Mouse (Mus musculus): ENCODE measurements around the gene Eps8. TPM values are rescaled to one million over a fixed set of nuclear protein-coding genes. Genes with fewer than 3 reads are reported as not detected.

Gene Eps8
- polyA plus RNA-seq, 1 experiment = 23.0 TPM

- no peak overlapping the region for H3K4me3 ChIP-seq (ENCODE audit: insufficient read depth, low read length)
These were observed 151.2 kb downstream of the Eps8 start for GRCm38 (mm10) chr6:137503462-137503861.

GRCm38 (mm10) chr6:137503009-137503408 lies 151.7 kb downstream of the Eps8 start:
- TF ChIP-seq POLR2A (IDR thresholded peaks at IDR 0.05; ENCODE audit: extremely low read depth, insufficient read depth, low read length) = no peak
- no peak for TF ChIP-seq CTCF (IDR thresholded peaks at IDR 0.05; ENCODE audit: extremely low read depth, insufficient read depth, low read length)
- Histone ChIP-seq H3K4me1 (ENCODE audit: control insufficient read depth, insufficient read depth, low read length) (no peaks in the 10 kb centered on the region), H3K4me3 (ENCODE audit: insufficient read depth, low read length) (no peak overlapping the region), H3K27ac (ENCODE audit: insufficient read depth, low read length) (no peak overlapping the region)

More at GRCm38 (mm10) chr6:137503462-137503861, 151.2 kb downstream of the Eps8 start:
- Histone ChIP-seq H3K4me1 (ENCODE audit: control insufficient read depth, insufficient read depth, low read length) (no peaks in the 10 kb centered on the region), H3K27ac (ENCODE audit: insufficient read depth, low read length) (no peak overlapping the region)
- TF ChIP-seq CTCF (IDR thresholded peaks at IDR 0.05; ENCODE audit: extremely low read depth, insufficient read depth, low read length) (no peak), POLR2A (IDR thresholded peaks at IDR 0.05; ENCODE audit: extremely low read depth, insufficient read depth, low read length) (no peak)

GRCm38 (mm10) chr6:137498781-137499180 lies 155.9 kb downstream of the Eps8 start:
- H3K27ac ChIP-seq (ENCODE audit: insufficient read depth, low read length) = no peak overlapping the region
- no peaks in the 10 kb centered on the region for H3K4me1 ChIP-seq (ENCODE audit: control insufficient read depth, insufficient read depth, low read length)
- TF ChIP-seq POLR2A (IDR thresholded peaks at IDR 0.05; ENCODE audit: extremely low read depth, insufficient read depth, low read length) (no peak), CTCF (IDR thresholded peaks at IDR 0.05; ENCODE audit: extremely low read depth, insufficient read depth, low read length) (no peak)
- H3K4me3 ChIP-seq (ENCODE audit: insufficient read depth, low read length) = no peak overlapping the region

GRCm38 (mm10) chr6:137497208-137497835 lies 157.4 kb downstream of the Eps8 start:
- no peak overlapping the region for H3K27ac ChIP-seq (ENCODE audit: insufficient read depth, low read length)
- no peaks in the 10 kb centered on the region for H3K4me1 ChIP-seq (ENCODE audit: control insufficient read depth, insufficient read depth, low read length)
- no peak overlapping the region for H3K4me3 ChIP-seq (ENCODE audit: insufficient read depth, low read length)
- TF ChIP-seq CTCF (IDR thresholded peaks at IDR 0.05; ENCODE audit: extremely low read depth, insufficient read depth, low read length) = no peak
- no peak for TF ChIP-seq POLR2A (IDR thresholded peaks at IDR 0.05; ENCODE audit: extremely low read depth, insufficient read depth, low read length)

GRCm38 (mm10) chr6:137496562-137496961 lies 158.1 kb downstream of the Eps8 start:
- no peak overlapping the region for H3K27ac ChIP-seq (ENCODE audit: insufficient read depth, low read length)
- TF ChIP-seq CTCF (IDR thresholded peaks at IDR 0.05; ENCODE audit: extremely low read depth, insufficient read depth, low read length) (no peak), POLR2A (IDR thresholded peaks at IDR 0.05; ENCODE audit: extremely low read depth, insufficient read depth, low read length) (no peak)

GRCm38 (mm10) chr6:137495233-137495632 lies 159.4 kb downstream of the Eps8 start:
- no peaks in the 10 kb centered on the region for H3K4me1 ChIP-seq (ENCODE audit: control insufficient read depth, insufficient read depth, low read length)

More at GRCm38 (mm10) chr6:137496562-137496961, 158.1 kb downstream of the Eps8 start:
- no peaks in the 10 kb centered on the region for H3K4me1 ChIP-seq (ENCODE audit: control insufficient read depth, insufficient read depth, low read length)
- H3K4me3 ChIP-seq (ENCODE audit: insufficient read depth, low read length) = no peak overlapping the region

GRCm38 (mm10) chr6:137494801-137495200 lies 159.9 kb downstream of the Eps8 start:
- TF ChIP-seq CTCF (IDR thresholded peaks at IDR 0.05; ENCODE audit: extremely low read depth, insufficient read depth, low read length) (no peak), POLR2A (IDR thresholded peaks at IDR 0.05; ENCODE audit: extremely low read depth, insufficient read depth, low read length) (no peak)

More at GRCm38 (mm10) chr6:137495233-137495632, 159.4 kb downstream of the Eps8 start:
- no peak for TF ChIP-seq CTCF (IDR thresholded peaks at IDR 0.05; ENCODE audit: extremely low read depth, insufficient read depth, low read length)
- no peak for TF ChIP-seq POLR2A (IDR thresholded peaks at IDR 0.05; ENCODE audit: extremely low read depth, insufficient read depth, low read length)
- Histone ChIP-seq H3K4me3 (ENCODE audit: insufficient read depth, low read length) (no peak overlapping the region), H3K27ac (ENCODE audit: insufficient read depth, low read length) (no peak overlapping the region)

GRCm38 (mm10) chr6:137494136-137494475 lies 160.6 kb downstream of the Eps8 start:
- no peaks in the 10 kb centered on the region for H3K4me1 ChIP-seq (ENCODE audit: control insufficient read depth, insufficient read depth, low read length)
- no peak for TF ChIP-seq POLR2A (IDR thresholded peaks at IDR 0.05; ENCODE audit: extremely low read depth, insufficient read depth, low read length)
- no peak for TF ChIP-seq CTCF (IDR thresholded peaks at IDR 0.05; ENCODE audit: extremely low read depth, insufficient read depth, low read length)
- no peak overlapping the region for H3K4me3 ChIP-seq (ENCODE audit: insufficient read depth, low read length)
- H3K27ac ChIP-seq (ENCODE audit: insufficient read depth, low read length) = no peak overlapping the region

More at GRCm38 (mm10) chr6:137494801-137495200, 159.9 kb downstream of the Eps8 start:
- Histone ChIP-seq H3K27ac (ENCODE audit: insufficient read depth, low read length) (no peak overlapping the region), H3K4me3 (ENCODE audit: insufficient read depth, low read length) (no peak overlapping the region), H3K4me1 (ENCODE audit: control insufficient read depth, insufficient read depth, low read length) (no peaks in the 10 kb centered on the region)

- no peaks in the 10 kb centered on the region for H3K4me1 ChIP-seq (ENCODE audit: control insufficient read depth, insufficient read depth, low read length)
- TF ChIP-seq POLR2A (IDR thresholded peaks at IDR 0.05; ENCODE audit: extremely low read depth, insufficient read depth, low read length) (no peak), CTCF (IDR thresholded peaks at IDR 0.05; ENCODE audit: extremely low read depth, insufficient read depth, low read length) (no peak)
- H3K4me3 ChIP-seq (ENCODE audit: insufficient read depth, low read length) = no peak overlapping the region
- no peak overlapping the region for H3K27ac ChIP-seq (ENCODE audit: insufficient read depth, low read length)
These were observed 161.2 kb downstream of the Eps8 start for GRCm38 (mm10) chr6:137493211-137494135.

All from cortical plate, adult 2 months (tissue).